Mouse (Mus musculus) CH12.LX (cell line): Measurements from ENCODE around the gene Jmjd1c.

ENCODE experiments used
- BHLHE40 ChIP-seq: IDR thresholded peaks from 2 replicates; pipeline ENCODE4 v1.6.1; 2011; ENCODE audit warnings: mild to moderate bottlenecking, low read depth, low read length, improper control_type of control experiment
- CHD1 ChIP-seq: IDR thresholded peaks from 2 replicates; pipeline ENCODE4 v1.6.1; 2012; ENCODE audit warnings: low read depth, low read length, improper control_type of control experiment, inconsistent platforms
- CTCF ChIP-seq, 2 experiments: IDR thresholded peaks in 1 of 2; conservative IDR thresholded peaks in 1 of 2; 2 replicates each; pipeline ENCODE4 v1.5.1; 2011 to 2012; ENCODE audit warnings: low read depth in 2 of 2, low read length in 2 of 2, improper control_type of control experiment in 1 of 2, inconsistent platforms in 1 of 2, mild to moderate bottlenecking in 1 of 2, moderate library complexity in 1 of 2
- ETS1 ChIP-seq: conservative IDR thresholded peaks from 2 replicates; pipeline ENCODE4 v1.6.1; 2012; ENCODE audit warnings: low read depth, mild to moderate bottlenecking, inconsistent platforms, low read length, improper control_type of control experiment, moderate library complexity
- JUND ChIP-seq: conservative IDR thresholded peaks from 2 replicates; pipeline ENCODE4 v1.6.1; 2011; ENCODE audit warnings: low read depth, low read length, improper control_type of control experiment
- KAT2A ChIP-seq: IDR thresholded peaks from 2 replicates; pipeline ENCODE4 v1.6.1; 2012; ENCODE audit warnings: low read length, improper control_type of control experiment, inconsistent platforms; ENCODE audit not compliant: insufficient replicate concordance
- MEF2A ChIP-seq: IDR thresholded peaks from 2 replicates; pipeline ENCODE4 v1.6.1; 2014; ENCODE audit warnings: low read depth, mild to moderate bottlenecking, inconsistent platforms, low read length, improper control_type of control experiment, borderline replicate concordance
- MXI1 ChIP-seq: IDR thresholded peaks from 2 replicates; pipeline ENCODE4 v1.6.1; 2011; ENCODE audit warnings: mild to moderate bottlenecking, low read depth, low read length, improper control_type of control experiment
- MYC ChIP-seq: IDR thresholded peaks from 2 replicates; pipeline ENCODE4 v1.6.1; 2011; ENCODE audit warnings: low read depth, mild to moderate bottlenecking, improper control_type of control experiment, low read length
- POLR2A ChIP-seq: IDR thresholded peaks from 2 replicates; pipeline ENCODE4 v1.6.1; 2011; ENCODE audit warnings: low read depth, mild to moderate bottlenecking, improper control_type of control experiment, low read length
- POLR2AphosphoS2 ChIP-seq: IDR thresholded peaks from 2 replicates; pipeline ENCODE4 v1.6.1; 2011; ENCODE audit warnings: low read depth, low read length, improper control_type of control experiment
- RCOR1 ChIP-seq: conservative IDR thresholded peaks from 2 replicates; pipeline ENCODE4 v1.6.1; 2012; ENCODE audit warnings: low read depth, mild to moderate bottlenecking, inconsistent platforms, low read length, improper control_type of control experiment
- USF1 ChIP-seq: IDR thresholded peaks from 2 replicates; pipeline ENCODE4 v1.6.1; 2014; ENCODE audit warnings: low read depth, mild to moderate bottlenecking, inconsistent platforms, low read length, improper control_type of control experiment

GRCm38 (mm10) chr10:67250846-67251245, 154.9 kb downstream of the Jmjd1c start:
- TF ChIP-seq ETS1, result no peak
- no peak for TF ChIP-seq POLR2A
- no peak for TF ChIP-seq BHLHE40
- TF ChIP-seq MYC, result no peak
- no peak for TF ChIP-seq JUND
- TF ChIP-seq MEF2A, result no peak
- TF ChIP-seq KAT2A, result no peak
- no peak for TF ChIP-seq CHD1
- TF ChIP-seq MXI1, result no peak
- no peak for TF ChIP-seq RCOR1
- TF ChIP-seq CTCF (conservative IDR thresholded peaks at IDR 0.05 in 1 of 2, IDR thresholded peaks at IDR 0.05 in 1 of 2; ENCODE audit: low read depth in 2 of 2, low read length in 2 of 2), result no peak
- TF ChIP-seq POLR2AphosphoS2, result no peak
- no peak for TF ChIP-seq USF1
